Mouse (Mus musculus) lung, postnatal 0 days (tissue): ENCODE results near the gene Rab7b.

Experiments used
- CTCF ChIP-seq: IDR thresholded peaks from 2 replicates; pipeline ENCODE4 v1.5.1; 2016; ENCODE audit warnings: antibody characterized with exemption, mild to moderate bottlenecking
- EP300 ChIP-seq: IDR thresholded peaks from 2 replicates; pipeline ENCODE4 v1.6.1; 2016; ENCODE audit warnings: antibody characterized with exemption, mild to moderate bottlenecking, control low read depth

- no peak for TF ChIP-seq EP300
- TF ChIP-seq CTCF = no peak
Measured at GRCm38 (mm10) chr1:131679644-131680043, 8.9 kb upstream of the Rab7b start.
